Mouse (Mus musculus) CH12.LX (cell line): ENCODE data around the gene Gnaz. TPM values are rescaled to one million over a fixed set of nuclear protein-coding genes. Genes with fewer than 3 reads are reported as not detected.

Experiments
- DNase-seq: peaks from one replicate; pipeline ENCODE4 v3.0.0-alpha.2; 2013; ENCODE audit errors: extremely low read depth
- H3K27ac ChIP-seq: 2 replicates; pipeline ENCODE4 v1.5.1; 2012; ENCODE audit warnings: low read depth, mild to moderate bottlenecking, control low read depth, moderate library complexity; ENCODE audit not compliant: insufficient read depth
- H3K27me3 ChIP-seq: replicated peaks from 2 replicates; pipeline ENCODE3; 2012; ENCODE audit warnings: inconsistent platforms
- H3K36me3 ChIP-seq, 2 experiments: replicated peaks in 1 of 2; 2 replicates each; pipeline versions ENCODE3 to v1.6.1; 2012; ENCODE audit warnings: inconsistent platforms in 1 of 2, low read length in 1 of 2, mild to moderate bottlenecking in 1 of 2, mixed read lengths in 1 of 2, moderate library complexity in 1 of 2; ENCODE audit not compliant: control insufficient read depth in 1 of 2, insufficient read depth in 1 of 2
- H3K4me1 ChIP-seq, 2 experiments: 2 replicates each; pipeline ENCODE4 v1.6.1; 2012; ENCODE audit warnings: inconsistent platforms in 1 of 2, moderate library complexity in 1 of 2; ENCODE audit not compliant: insufficient read depth in 2 of 2, control insufficient read depth in 1 of 2
- H3K4me2 ChIP-seq: 2 replicates; pipeline ENCODE4 v1.6.1; 2012; ENCODE audit warnings: low read depth, mild to moderate bottlenecking, control low read depth; ENCODE audit not compliant: poor library complexity, insufficient read depth, severe bottlenecking
- H3K4me3 ChIP-seq, 3 experiments: fragments of 150-350 bp in 1 of 3; sonication (generic) in 1 of 3; replicated peaks in 1 of 3; 2 replicates each; pipeline versions ENCODE3 to v1.5.1; 2011 to 2012; ENCODE audit warnings: low read depth in 2 of 3, low read length in 2 of 3, mild to moderate bottlenecking in 2 of 3, moderate library complexity in 2 of 3, control low read depth in 1 of 3, improper control_type of control experiment in 1 of 3, inconsistent platforms in 1 of 3, mixed read lengths in 1 of 3; ENCODE audit not compliant: poor library complexity in 1 of 3
- H3K79me2 ChIP-seq: replicated peaks from 2 replicates; pipeline ENCODE4 v1.6.1; 2012; ENCODE audit warnings: mild to moderate bottlenecking, moderate library complexity; ENCODE audit not compliant: control insufficient read depth, poor library complexity, insufficient read depth, severe bottlenecking; ENCODE audit errors: extremely low read depth
- H3K9ac ChIP-seq: 2 replicates; pipeline ENCODE4 v1.6.1; 2012; ENCODE audit warnings: low read depth, mild to moderate bottlenecking, control low read depth, moderate library complexity; ENCODE audit not compliant: insufficient read depth
- H3K9me3 ChIP-seq: replicated peaks from 2 replicates; pipeline ENCODE3; 2012; ENCODE audit warnings: low read length, inconsistent platforms, mixed read lengths
- BHLHE40 ChIP-seq: IDR thresholded peaks from 2 replicates; pipeline ENCODE4 v1.6.1; 2011; ENCODE audit warnings: mild to moderate bottlenecking, low read depth, low read length, improper control_type of control experiment
- CHD1 ChIP-seq: IDR thresholded peaks from 2 replicates; pipeline ENCODE4 v1.6.1; 2012; ENCODE audit warnings: low read depth, low read length, improper control_type of control experiment, inconsistent platforms
- CTCF ChIP-seq, 2 experiments: IDR thresholded peaks in 1 of 2; conservative IDR thresholded peaks in 1 of 2; 2 replicates each; pipeline ENCODE4 v1.5.1; 2011 to 2012; ENCODE audit warnings: low read depth in 2 of 2, low read length in 2 of 2, improper control_type of control experiment in 1 of 2, inconsistent platforms in 1 of 2, mild to moderate bottlenecking in 1 of 2, moderate library complexity in 1 of 2
- ELF1 ChIP-seq: IDR thresholded peaks from 2 replicates; pipeline ENCODE4 v1.6.1; 2014; ENCODE audit warnings: low read depth, mild to moderate bottlenecking, inconsistent platforms, low read length, improper control_type of control experiment
- EP300 ChIP-seq: IDR thresholded peaks from 2 replicates; pipeline ENCODE4 v1.6.1; 2011; ENCODE audit warnings: low read length, improper control_type of control experiment
- ETS1 ChIP-seq: conservative IDR thresholded peaks from 2 replicates; pipeline ENCODE4 v1.6.1; 2012; ENCODE audit warnings: low read depth, mild to moderate bottlenecking, inconsistent platforms, low read length, improper control_type of control experiment, moderate library complexity
- HCFC1 ChIP-seq: IDR thresholded peaks from 2 replicates; pipeline ENCODE4 v1.6.1; 2012; ENCODE audit warnings: low read depth, mild to moderate bottlenecking, inconsistent platforms, low read length, improper control_type of control experiment
- JUN ChIP-seq: IDR thresholded peaks from 2 replicates; pipeline ENCODE4 v1.6.1; 2011; ENCODE audit warnings: low read depth, mild to moderate bottlenecking, low read length, improper control_type of control experiment, moderate library complexity; ENCODE audit not compliant: insufficient read depth
- JUND ChIP-seq: conservative IDR thresholded peaks from 2 replicates; pipeline ENCODE4 v1.6.1; 2011; ENCODE audit warnings: low read depth, low read length, improper control_type of control experiment
- KAT2A ChIP-seq: IDR thresholded peaks from 2 replicates; pipeline ENCODE4 v1.6.1; 2012; ENCODE audit warnings: low read length, improper control_type of control experiment, inconsistent platforms; ENCODE audit not compliant: insufficient replicate concordance
- MAFK ChIP-seq: IDR thresholded peaks from 2 replicates; pipeline ENCODE4 v1.6.1; 2011; ENCODE audit warnings: low read length, improper control_type of control experiment; ENCODE audit not compliant: insufficient replicate concordance
- MAX ChIP-seq: IDR thresholded peaks from 2 replicates; pipeline ENCODE4 v1.6.1; 2011; ENCODE audit warnings: low read length, improper control_type of control experiment
- MXI1 ChIP-seq: IDR thresholded peaks from 2 replicates; pipeline ENCODE4 v1.6.1; 2011; ENCODE audit warnings: mild to moderate bottlenecking, low read depth, low read length, improper control_type of control experiment
- NELFE ChIP-seq: IDR thresholded peaks from 2 replicates; pipeline ENCODE4 v1.6.1; 2011; ENCODE audit warnings: low read depth, low read length, improper control_type of control experiment
- NRF1 ChIP-seq: IDR thresholded peaks from 2 replicates; pipeline ENCODE4 v1.6.1; 2014; ENCODE audit warnings: low read depth, mild to moderate bottlenecking, inconsistent platforms, low read length, improper control_type of control experiment, moderate library complexity
- POLR2A ChIP-seq: IDR thresholded peaks from 2 replicates; pipeline ENCODE4 v1.6.1; 2011; ENCODE audit warnings: low read depth, mild to moderate bottlenecking, improper control_type of control experiment, low read length
- RAD21 ChIP-seq: IDR thresholded peaks from 2 replicates; pipeline ENCODE4 v1.6.1; 2011; ENCODE audit warnings: low read depth, mild to moderate bottlenecking, low read length, improper control_type of control experiment, moderate library complexity
- RCOR1 ChIP-seq: conservative IDR thresholded peaks from 2 replicates; pipeline ENCODE4 v1.6.1; 2012; ENCODE audit warnings: low read depth, mild to moderate bottlenecking, inconsistent platforms, low read length, improper control_type of control experiment
- SIN3A ChIP-seq: IDR thresholded peaks from 2 replicates; pipeline ENCODE4 v1.6.1; 2012; ENCODE audit warnings: low read length, improper control_type of control experiment, inconsistent platforms
- SMC3 ChIP-seq: IDR thresholded peaks from 2 replicates; pipeline ENCODE4 v1.6.1; 2011; ENCODE audit warnings: low read depth, low read length, improper control_type of control experiment
- ZC3H11A ChIP-seq: IDR thresholded peaks from 2 replicates; pipeline ENCODE4 v1.6.1; 2012; ENCODE audit warnings: low read depth, mild to moderate bottlenecking, inconsistent platforms, low read length, improper control_type of control experiment
- ZKSCAN1 ChIP-seq: IDR thresholded peaks from 2 replicates; pipeline ENCODE4 v1.6.1; 2012; ENCODE audit warnings: low read depth, inconsistent platforms, low read length, improper control_type of control experiment, borderline replicate concordance
- ZMIZ1 ChIP-seq: IDR thresholded peaks from 2 replicates; pipeline ENCODE4 v1.6.1; 2012; ENCODE audit warnings: low read depth, mild to moderate bottlenecking, inconsistent platforms, low read length, improper control_type of control experiment
- ZNF384 ChIP-seq: IDR thresholded peaks from 2 replicates; pipeline ENCODE4 v1.6.1; 2012; ENCODE audit warnings: low read depth, low read length, improper control_type of control experiment, inconsistent platforms
- dilution Hi-C: fragments of 300-500 bp; cut with MboI; formaldehyde crosslinking; loops from 2 replicates; pipeline ENCODE4 v1.14.3; 2020; ENCODE audit warnings: low sequenced_read_pairs; ENCODE audit not compliant: extremely low pct_unique_long_range_greater_than_20kb, extremely low pct_ligation_motif_present
- in situ Hi-C: fragments of 300-500 bp; cut with MboI; formaldehyde crosslinking; loops from 3 replicates; pipeline ENCODE4 v1.14.3; 2019; ENCODE audit warnings: low sequenced_read_pairs, low pct_ligation_motif_present, low pct_unique_long_range_greater_than_20kb, mixed read lengths
- polyA plus RNA-seq: library from polyadenylated mRNA; unstranded; fragments of >175 nt; gene quantifications from 2 replicates; pipeline ENCODE4 v1.2.1, GENCODE M21; 2012; ENCODE audit warnings: low read depth; ENCODE audit not compliant: insufficient read length
- total RNA-seq, 2 experiments: library from RNA; depleted of rRNA; stranded (reverse); fragments of 300-350 nt in 1 of 2; fragments of >200 nt in 1 of 2; gene quantifications; 2 replicates each; pipeline ENCODE4 v1.2.3; 2012 to 2014

Gene Gnaz
- total and polyA plus RNA-seq, 3 experiments, result 2.7 to 36.9 (median 5.5) TPM

DNA sequence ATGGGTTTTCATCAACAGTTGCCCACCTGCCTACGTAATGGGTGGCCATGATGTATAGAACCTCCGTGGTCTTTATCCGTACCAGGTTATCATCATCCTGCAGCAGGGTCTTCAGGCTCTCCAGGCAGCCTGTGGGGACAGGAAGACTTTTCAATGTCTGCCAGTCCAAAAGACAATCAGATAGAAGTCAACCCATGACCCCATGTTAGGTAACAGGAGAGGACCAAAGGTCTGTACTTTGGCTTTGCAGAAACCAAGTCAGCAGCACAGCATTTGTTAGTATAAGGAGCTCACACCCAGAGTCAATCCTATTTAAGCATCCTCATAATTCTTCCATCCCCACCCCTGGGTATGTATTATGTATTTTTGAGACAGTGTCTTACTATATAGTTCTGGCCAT lies 62.7 kb downstream of the Gnaz start:
- Histone ChIP-seq H3K9ac (no peak overlapping the region), H3K36me3 (no peaks in the 10 kb centered on the region), H3K27ac (no peak overlapping the region), H3K27me3 (no peaks in the 10 kb centered on the region), H3K4me2 (no peak overlapping the region), H3K4me1 (peaks cover 9 to 20% of the 10 kb centered on the region in 2 experiments), H3K9me3 (no peaks in the 10 kb centered on the region)
- in situ Hi-C loops, result no loop called here
- TF ChIP-seq SIN3A (no peak), MAFK (no peak), NRF1 (no peak), NELFE (no peak), CHD1 (no peak), MXI1 (no peak), KAT2A (no peak), RAD21 (no peak)
- TF ChIP-seq, all 38 proteins: peak for 0
- H3K4me3 ChIP-seq, result no peak overlapping the region
- dilution Hi-C loops, result no loop called here
- no peaks in the 10 kb centered on the region for H3K79me2 ChIP-seq
- DNase-seq, result no peak

DNA sequence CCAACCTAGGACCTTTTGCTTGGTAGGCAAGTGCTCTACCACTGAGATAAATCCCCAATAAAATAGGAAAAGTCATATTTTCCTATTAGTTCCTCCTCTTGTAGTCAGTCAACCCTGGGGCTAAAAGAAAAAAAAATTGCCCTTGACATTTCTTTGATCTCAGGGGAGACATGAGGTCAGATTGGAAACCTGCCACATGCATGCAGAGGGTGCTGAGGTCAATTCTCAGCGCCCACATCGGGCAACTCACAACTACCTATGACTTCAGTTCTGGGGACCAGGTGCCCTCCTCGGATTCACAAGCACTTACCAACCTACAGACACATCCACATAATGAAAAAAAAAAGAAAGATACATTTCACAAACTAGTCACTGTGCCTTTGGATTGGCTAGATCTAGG lies 63.3 kb downstream of the Gnaz start:
- Histone ChIP-seq H3K4me3 (no peak overlapping the region), H3K4me2 (no peak overlapping the region), H3K9ac (no peak overlapping the region), H3K27ac (no peak overlapping the region), H3K36me3 (no peaks in the 10 kb centered on the region), H3K4me1 (peaks cover 9 to 20% of the 10 kb centered on the region in 2 experiments), H3K27me3 (no peaks in the 10 kb centered on the region), H3K9me3 (no peaks in the 10 kb centered on the region), H3K79me2 (no peaks in the 10 kb centered on the region)
- in situ Hi-C loops (no loop called here), dilution Hi-C loops (no loop called here)
- DNase-seq, result no peak
- TF ChIP-seq ZKSCAN1, result no peak
- TF ChIP-seq BHLHE40, result no peak
- no peak for TF ChIP-seq JUND
- no peak for TF ChIP-seq NRF1
- TF ChIP-seq SMC3, result no peak
- no peak for TF ChIP-seq CTCF (conservative IDR thresholded peaks at IDR 0.05 in 1 of 2, IDR thresholded peaks at IDR 0.05 in 1 of 2; ENCODE audit: low read depth in 2 of 2, low read length in 2 of 2)
- no peak for TF ChIP-seq ZNF384
- no peak for TF ChIP-seq ZC3H11A
- TF ChIP-seq MAX, result no peak
- TF ChIP-seq JUN, result no peak
- no peak for TF ChIP-seq ELF1
- no peak for TF ChIP-seq ZMIZ1
- no peak for TF ChIP-seq EP300
- no peak for TF ChIP-seq HCFC1
- TF ChIP-seq RCOR1, result no peak
- no peak for TF ChIP-seq CHD1
- TF ChIP-seq POLR2A, result no peak
- no peak for TF ChIP-seq ETS1
